Mouse (Mus musculus) embryonic fibroblast, embryonic 13.5 days (primary cell): ENCODE measurements around the gene Epha3.

Experiments
- CTCF ChIP-seq: IDR thresholded peaks from 2 replicates; pipeline ENCODE4 v1.5.1; 2011; ENCODE audit warnings: mild to moderate bottlenecking, control low read depth, low read length, moderate library complexity, borderline replicate concordance; ENCODE audit not compliant: insufficient read depth
- POLR2A ChIP-seq: IDR thresholded peaks from 2 replicates; pipeline ENCODE4 v1.6.1; 2011; ENCODE audit warnings: low read depth, mild to moderate bottlenecking, control low read depth, low read length, moderate library complexity

- TF ChIP-seq CTCF, result no peak
- no peak for TF ChIP-seq POLR2A
These were observed 222.4 kb downstream of the Epha3 start for GRCm38 (mm10) chr16:63641603-63642002.
